8 mouse cellular contexts compared by ENCODE assay signal in genomic region chr6:97615901-97616461, GRCm38 (mm10). TPM values are rescaled to one million over a fixed set of nuclear protein-coding genes. Genes with fewer than 3 reads are reported as not detected.
A peak's percentile ranks its signal among the peaks of the same experiment; 100 is the strongest.
DNase-seq lines count a peak whose midpoint lies in the region; ATAC-seq and TF ChIP-seq lines count a peak whose summit lies in the region.

No protein-coding gene starts in this region.

- no peak for TF ChIP-seq CTCF in ES-Bruce4 (IDR thresholded peaks at IDR 0.05; ENCODE audit: low read depth, low read length)

- peak overlapping the region; percentile 52 for H3K4me3 ChIP-seq in ES-Bruce4 (ENCODE audit: low read depth, low read length)
- H3K4me3 ChIP-seq in intestine, embryonic 16.5 days (ENCODE audit: low read length) = peak overlapping the region; percentile 67

- H3K4me1 ChIP-seq in ES-Bruce4 (ENCODE audit: control insufficient read depth, insufficient read depth, low read length) = no peaks in the 10 kb centered on the region
- peaks cover 12% of the 10 kb centered on the region for H3K4me1 ChIP-seq in intestine, embryonic 16.5 days (ENCODE audit: control insufficient read depth, insufficient read depth, low read length)

- peak; percentile 29; the same call in 1 of the 2 replicates for ATAC-seq in intestine, embryonic 16.5 days

- no peaks in the 10 kb centered on the region for H3K27me3 ChIP-seq in ES-Bruce4 (ENCODE audit: control insufficient read depth, insufficient read depth, low read length, poor library complexity, severe bottlenecking)
- peaks cover 13% of the 10 kb centered on the region for H3K27me3 ChIP-seq in intestine, embryonic 16.5 days (replicated peaks; ENCODE audit: control insufficient read depth, insufficient read depth, low read length)

- peak; percentile 84 for DNase-seq in ZHBTc4 (ENCODE audit: low read depth, low spot score)
- DNase-seq in gonadal fat pad, adult 2 months (ENCODE audit: low read depth) = peak; percentile 79
- peak; percentile 50 for DNase-seq in mesoderm, embryonic 11.5 days (ENCODE audit: low read depth, low spot score)
- no peak for DNase-seq in layer of hippocampus, adult 8-10 months (ENCODE audit: low spot score in 2 of 2)
- DNase-seq in layer of hippocampus, adult 9-11 months = no peak
- DNase-seq in urinary bladder, adult 2 months (ENCODE audit: low spot score) = no peak

- peak overlapping the region; percentile 44 for H3K9ac ChIP-seq in ES-Bruce4 (ENCODE audit: low read depth, poor library complexity, severe bottlenecking)
- H3K9ac ChIP-seq in intestine, embryonic 16.5 days (ENCODE audit: low read depth, low read length) = peak overlapping the region; percentile 21; the same call in 1 of the 2 replicates

- no peaks in the 10 kb centered on the region for H3K9me3 ChIP-seq in ES-Bruce4 (replicated peaks; ENCODE audit: control insufficient read depth, insufficient read depth, low read length, poor library complexity, severe bottlenecking)
- no peaks in the 10 kb centered on the region for H3K9me3 ChIP-seq in intestine, embryonic 16.5 days (ENCODE audit: control insufficient read depth, low read length)

- 6% methylated on average over 16 of the region's 16 CpGs for WGBS in intestine, embryonic 16.5 days

- H3K4me2 ChIP-seq in intestine, embryonic 16.5 days (ENCODE audit: low read depth, low read length) = peak overlapping the region; percentile 95

- no peak for TF ChIP-seq EP300 in ES-Bruce4 (IDR thresholded peaks at IDR 0.05; ENCODE audit: insufficient read depth, low read depth, low read length)

- no peak overlapping the region for H3K27ac ChIP-seq in ES-Bruce4 (ENCODE audit: insufficient read depth, low read length)
- no peak overlapping the region for H3K27ac ChIP-seq in intestine, embryonic 16.5 days (ENCODE audit: low read length)

- H3K36me3 ChIP-seq in ES-Bruce4 (ENCODE audit: control insufficient read depth, insufficient read depth, low read length, poor library complexity, severe bottlenecking) = no peaks in the 10 kb centered on the region
- no peaks in the 10 kb centered on the region for H3K36me3 ChIP-seq in intestine, embryonic 16.5 days (ENCODE audit: control insufficient read depth, insufficient read depth, low read length)

- TF ChIP-seq POLR2A in ES-Bruce4 (IDR thresholded peaks at IDR 0.05; ENCODE audit: insufficient read depth, low read length) = no peak

RNA-seq across cellular contexts. Expression of gene Frmd4b, which starts 1.4 kb away (rescaled TPM):
- 25.6 and 27.8 TPM in 2 replicates for polyA plus RNA-seq in ES-Bruce4 (2011; ENCODE audit: insufficient read depth, insufficient read length, low read depth, missing spikeins)
- 10.7 and 11.3 TPM in 2 replicates for polyA plus RNA-seq in gonadal fat pad, adult 2 months (2012; rRNA removed)
- polyA plus RNA-seq in intestine, embryonic 16.5 days (2015; fragmentation: Nextera tagmentation; extraction: Ambion mirVana) = 9.5 and 10.6 TPM in 2 replicates
- 10 to 100 TPM; 30.6 to 39.0 (median 34.4) TPM for total RNA-seq in layer of hippocampus, adult 8-10 months (2022)
- polyA plus RNA-seq in urinary bladder, adult 2 months (2012; rRNA removed) = 26.8 and 28.5 TPM in 2 replicates

Comparison
In these comparisons a context has a peak if more than half of its experiments do, and no peak if none do; other contexts are left out.
1. DNase-seq: peak in ZHBTc4 (single experiment), gonadal fat pad, adult 2 months (single experiment) and mesoderm, embryonic 11.5 days (single experiment); none in layer of hippocampus, adult 8-10 months (0 of 2), layer of hippocampus, adult 9-11 months (single experiment) and urinary bladder, adult 2 months (single experiment).